Mouse (Mus musculus) thymus, adult 2 months (tissue): ENCODE measurements around the gene Gdpd3. TPM values are rescaled to one million over a fixed set of nuclear protein-coding genes. Genes with fewer than 3 reads are reported as not detected.

ENCODE experiments used
- DNase-seq: peaks from one replicate; pipeline ENCODE4 v3.0.0; 2021
- H3K27ac ChIP-seq: fragments of 200-500 bp; 2 replicates; pipeline ENCODE4 v1.5.1; 2012; ENCODE audit warnings: low read length, control low read depth; ENCODE audit not compliant: control insufficient read depth, insufficient read depth
- H3K27me3 ChIP-seq: fragments of 200-500 bp; 2 replicates; pipeline ENCODE4 v1.6.1; 2012; ENCODE audit warnings: mild to moderate bottlenecking, low read length, moderate library complexity, mixed read lengths; ENCODE audit not compliant: control insufficient read depth, insufficient read depth
- H3K36me3 ChIP-seq: fragments of 200-500 bp; 2 replicates; pipeline ENCODE4 v1.6.1; 2012; ENCODE audit warnings: mild to moderate bottlenecking, low read length, moderate library complexity; ENCODE audit not compliant: control insufficient read depth, insufficient read depth
- H3K4me1 ChIP-seq: fragments of 200-500 bp; replicated peaks from 2 replicates; pipeline ENCODE4 v1.6.1; 2012; ENCODE audit warnings: low read length; ENCODE audit not compliant: control insufficient read depth, insufficient read depth
- H3K4me3 ChIP-seq: fragments of 200-500 bp; 2 replicates; pipeline ENCODE4 v1.5.1; 2012; ENCODE audit warnings: mild to moderate bottlenecking, low read length, control low read depth, moderate library complexity; ENCODE audit not compliant: control insufficient read depth, insufficient read depth
- CTCF ChIP-seq: fragments of 200-500 bp; IDR thresholded peaks from 2 replicates; pipeline ENCODE4 v1.5.1; 2012; ENCODE audit warnings: mild to moderate bottlenecking, control low read depth, low read length, moderate library complexity, borderline replicate concordance; ENCODE audit not compliant: control insufficient read depth, poor library complexity, insufficient read depth; ENCODE audit errors: extremely low read depth
- POLR2A ChIP-seq: fragments of 200-500 bp; IDR thresholded peaks from 2 replicates; pipeline ENCODE4 v1.6.1; 2012; ENCODE audit warnings: mild to moderate bottlenecking, low read length, control low read depth, moderate library complexity; ENCODE audit not compliant: control insufficient read depth, poor library complexity, insufficient read depth; ENCODE audit errors: extremely low read depth
- WGBS: fragments of 180-500 bp; shearing (Covaris S2); methylation state at CpG from one replicate; pipeline ENCODE4 v1.1.7; 2018; 5-methylcytosine and 5-hydroxymethylcytosine counted together
- polyA plus RNA-seq: library from polyadenylated mRNA; depleted of rRNA; stranded (reverse); fragments of >200 nt; gene quantifications from 2 replicates; pipeline ENCODE4 v1.2.3, GENCODE M21; 2012

Gdpd3 gene
- polyA plus RNA-seq, 1 experiment = 15.7 TPM

GRCm38 (mm10) chr7:126802134-126802889 lies 36.2 kb downstream of the Gdpd3 start:
- H3K36me3 ChIP-seq = no peaks in the 10 kb centered on the region
- WGBS = 97% methylated on average over 11 of the region's 11 CpGs
- H3K27me3 ChIP-seq = no peaks in the 10 kb centered on the region
- no peak overlapping the region for H3K27ac ChIP-seq
- no peak overlapping the region for H3K4me3 ChIP-seq
- TF ChIP-seq POLR2A (no peak), CTCF (no peak)
- peaks cover 14% of the 10 kb centered on the region for H3K4me1 ChIP-seq
- DNase-seq = no peak

- TF ChIP-seq POLR2A (no peak), CTCF (no peak)
- Histone ChIP-seq H3K36me3 (no peaks in the 10 kb centered on the region), H3K27me3 (no peaks in the 10 kb centered on the region), H3K4me1 (peaks cover 6% of the 10 kb centered on the region), H3K4me3 (no peak overlapping the region), H3K27ac (no peak overlapping the region)
- DNase-seq = no peak
- WGBS = 90% methylated on average over 6 of the region's 6 CpGs
These were observed 37.0 kb downstream of the Gdpd3 start for GRCm38 (mm10) chr7:126803181-126803580.

GRCm38 (mm10) chr7:126803751-126804150 lies 37.6 kb downstream of the Gdpd3 start:
- no peak overlapping the region for H3K4me3 ChIP-seq
- TF ChIP-seq CTCF (no peak), POLR2A (no peak)
- no peaks in the 10 kb centered on the region for H3K36me3 ChIP-seq
- H3K27me3 ChIP-seq = no peaks in the 10 kb centered on the region
- peaks cover 7% of the 10 kb centered on the region for H3K4me1 ChIP-seq
- H3K27ac ChIP-seq = no peak overlapping the region
- no peak for DNase-seq

- 94% methylated on average over 6 of the region's 6 CpGs for WGBS
- DNase-seq = no peak
These were observed 40.8 kb downstream of the Gdpd3 start for GRCm38 (mm10) chr7:126806956-126807355.

GRCm38 (mm10) chr7:126807405-126807804 lies 41.3 kb downstream of the Gdpd3 start:
- no peak for TF ChIP-seq POLR2A
- no peak for TF ChIP-seq CTCF
- no peaks in the 10 kb centered on the region for H3K27me3 ChIP-seq
- WGBS = 90% methylated on average over 4 of the region's 4 CpGs
- no peak overlapping the region for H3K27ac ChIP-seq
- no peak overlapping the region for H3K4me3 ChIP-seq
- no peak for DNase-seq
- H3K4me1 ChIP-seq = peaks cover 9% of the 10 kb centered on the region
- no peaks in the 10 kb centered on the region for H3K36me3 ChIP-seq

More at GRCm38 (mm10) chr7:126806956-126807355, 40.8 kb downstream of the Gdpd3 start:
- Histone ChIP-seq H3K4me1 (peaks cover 9% of the 10 kb centered on the region), H3K27me3 (no peaks in the 10 kb centered on the region), H3K27ac (no peak overlapping the region), H3K36me3 (no peaks in the 10 kb centered on the region), H3K4me3 (no peak overlapping the region)
- TF ChIP-seq CTCF (no peak), POLR2A (no peak)

- H3K36me3 ChIP-seq = no peaks in the 10 kb centered on the region
- TF ChIP-seq POLR2A = no peak
- no peak for TF ChIP-seq CTCF
- H3K27me3 ChIP-seq = no peaks in the 10 kb centered on the region
- H3K4me3 ChIP-seq = peak overlapping the region; percentile 53
- H3K27ac ChIP-seq = no peak overlapping the region
- DNase-seq = peak; percentile 61
- peaks cover 10% of the 10 kb centered on the region for H3K4me1 ChIP-seq
- WGBS = 2% methylated on average over 43 of the region's 43 CpGs
These were observed 42.7 kb downstream of the Gdpd3 start for GRCm38 (mm10) chr7:126808703-126809455.
